Mouse (Mus musculus): ENCODE data around the gene Ramp1. TPM values are rescaled to one million over a fixed set of nuclear protein-coding genes. Genes with fewer than 3 reads are reported as not detected.

Gene Ramp1
- polyA plus RNA-seq (2015; fragmentation: Nextera tagmentation; extraction: Ambion mirVana): 76.1 and 97.4 TPM in 2 replicates

DNA sequence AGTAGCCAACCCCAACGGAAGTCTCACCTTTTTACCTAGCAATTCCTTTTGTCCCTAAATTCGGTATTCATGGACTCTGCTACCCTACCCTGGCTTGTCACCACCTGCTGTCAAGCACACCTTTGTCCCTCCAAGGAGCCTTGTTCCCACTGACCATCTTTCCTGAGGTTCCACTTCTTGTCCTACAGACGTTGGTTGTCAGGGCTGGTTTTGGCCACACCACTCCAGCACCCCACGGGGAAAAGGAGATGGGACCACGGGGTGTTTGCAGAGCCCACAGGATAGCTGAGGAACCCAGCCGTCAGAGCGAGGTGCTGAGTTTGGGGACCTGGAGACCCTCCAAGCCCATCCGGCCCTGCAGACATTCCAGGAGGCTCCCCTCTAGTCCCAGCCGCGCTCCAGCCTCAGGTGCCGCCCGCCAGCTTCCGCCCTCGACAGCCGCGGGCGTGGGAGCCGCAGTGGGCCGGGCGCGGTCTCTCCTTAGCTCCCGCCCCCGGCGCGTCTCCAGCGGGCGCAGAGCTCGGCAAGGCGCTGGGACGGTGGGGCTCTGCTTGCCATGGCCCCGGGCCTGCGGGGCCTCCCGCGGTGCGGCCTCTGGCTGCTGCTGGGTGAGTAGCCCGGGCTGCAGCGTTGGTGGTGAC lies at the start of gene Ramp1:
Gene Ramp1, plus strand, starts transcription at position 290 of the 641 bp plus-strand sequence.

GRCm38 (mm10) chr1:91144813-91145212 lies 34.8 kb upstream of the Ramp1 start, which contains the start of gene Rbm44:
Gene Rbm44 (plus strand): TSS chr1:91145089.

GRCm38 (mm10) chr1:91249564-91250414 lies 70.2 kb downstream of the Ramp1 start, which contains the start of gene Ube2f:
Gene Ube2f (plus strand): TSS chr1:91250304.

Other genes starting within 250 kb of the Ramp1 start
- gene Prlh, start 226.7 kb upstream of the Ramp1 start, polyA plus RNA-seq (2015; fragmentation: Nextera tagmentation; extraction: Ambion mirVana): not detected in 2 replicates
- gene Rab17, start 210.2 kb upstream of the Ramp1 start, polyA plus RNA-seq (2015; fragmentation: Nextera tagmentation; extraction: Ambion mirVana): 0.12 and 0.41 TPM in 2 replicates
- 144 and 149 TPM in 2 replicates for gene Lrrfip1, start 181.1 kb upstream of the Ramp1 start, polyA plus RNA-seq (2015; fragmentation: Nextera tagmentation; extraction: Ambion mirVana)
- 0.42 and 0.61 TPM in 2 replicates for gene Rbm44, start 34.7 kb upstream of the Ramp1 start, polyA plus RNA-seq (2015; fragmentation: Nextera tagmentation; extraction: Ambion mirVana)
- 79.7 and 86.8 TPM in 2 replicates for gene Ube2f, start 70.5 kb downstream of the Ramp1 start, polyA plus RNA-seq (2015; fragmentation: Nextera tagmentation; extraction: Ambion mirVana)
- gene Scly, start 118.5 kb downstream of the Ramp1 start, polyA plus RNA-seq (2015; fragmentation: Nextera tagmentation; extraction: Ambion mirVana): 7.1 and 8.6 TPM in 2 replicates
- gene Espnl, start 142.3 kb downstream of the Ramp1 start, polyA plus RNA-seq (2015; fragmentation: Nextera tagmentation; extraction: Ambion mirVana): 0.10 and 0.16 TPM in 2 replicates
- gene Klhl30, start 171.2 kb downstream of the Ramp1 start, polyA plus RNA-seq (2015; fragmentation: Nextera tagmentation; extraction: Ambion mirVana): 32.8 and 34.3 TPM in 2 replicates
- 0.43 and 0.50 TPM in 2 replicates for gene Erfe, start 186.6 kb downstream of the Ramp1 start, polyA plus RNA-seq (2015; fragmentation: Nextera tagmentation; extraction: Ambion mirVana)
- gene Ilkap, start 219.0 kb downstream of the Ramp1 start, polyA plus RNA-seq (2015; fragmentation: Nextera tagmentation; extraction: Ambion mirVana): 84.5 and 86.6 TPM in 2 replicates
- 42.9 and 46.9 TPM in 2 replicates for gene Hes6, start 234.2 kb downstream of the Ramp1 start, polyA plus RNA-seq (2015; fragmentation: Nextera tagmentation; extraction: Ambion mirVana)

Measured in skeletal muscle tissue, postnatal 0 days (tissue).